Mouse (Mus musculus) heart, adult 2 months (tissue): ENCODE measurements at regions not wholly inside any gene's neighbourhood (a gene's known extent, or its start where the extent isn't known, plus 50 kb on each side); places are given as distances from the start of the nearest gene placed in this dataset.

Experiments used
- CTCF ChIP-seq: fragments of 200-600 bp; IDR thresholded peaks from 2 replicates; pipeline ENCODE4 v1.8.1; 2022; ENCODE audit warnings: antibody characterized with exemption, mild to moderate bottlenecking, moderate library complexity
- EP300 ChIP-seq: fragments of 200-500 bp; IDR thresholded peaks from 2 replicates; pipeline ENCODE4 v1.6.1; 2011; ENCODE audit warnings: low read depth, low read length, control low read depth; ENCODE audit not compliant: insufficient read depth
- POLR2A ChIP-seq: fragments of 200-500 bp; IDR thresholded peaks from 2 replicates; pipeline ENCODE4 v1.6.1; 2011; ENCODE audit warnings: mild to moderate bottlenecking, low read depth, low read length, control low read depth; ENCODE audit not compliant: insufficient read depth

- TF ChIP-seq CTCF (no peak), POLR2A (no peak), EP300 (no peak)
Measured at GRCm38 (mm10) chr1:23263798-23264197, 133.8 kb downstream of the Ogfrl1 start.
